Mouse (Mus musculus) MEL (cell line): ENCODE results near the gene Treh.

Experiments used
- CTCF ChIP-seq, 3 experiments: IDR thresholded peaks in 2 of 3; conservative IDR thresholded peaks in 1 of 3; 2 replicates each; pipeline ENCODE4 v1.5.1; 2011 to 2012; ENCODE audit warnings: low read length in 3 of 3, low read depth in 2 of 3, mild to moderate bottlenecking in 2 of 3, improper control_type of control experiment in 1 of 3, inconsistent platforms in 1 of 3, mixed read lengths in 1 of 3, moderate library complexity in 1 of 3; ENCODE audit not compliant: control insufficient read depth in 1 of 3, insufficient read depth in 1 of 3, poor library complexity in 1 of 3, severe bottlenecking in 1 of 3
- EP300 ChIP-seq, 2 experiments: IDR thresholded peaks; 2 replicates each; pipeline ENCODE4 v1.6.1; 2011; ENCODE audit warnings: improper control_type of control experiment in 2 of 2, low read length in 2 of 2, low read depth in 1 of 2, mild to moderate bottlenecking in 1 of 2
- GATA1 ChIP-seq: IDR thresholded peaks from 2 replicates; pipeline ENCODE4 v1.6.1; 2011; ENCODE audit warnings: low read depth, low read length, improper control_type of control experiment
- JUND ChIP-seq: IDR thresholded peaks from 2 replicates; pipeline ENCODE4 v1.6.1; 2011; ENCODE audit warnings: low read depth, mild to moderate bottlenecking, improper control_type of control experiment, low read length
- MAX ChIP-seq: IDR thresholded peaks from 2 replicates; pipeline ENCODE4 v1.6.1; 2011; ENCODE audit warnings: low read length, improper control_type of control experiment
- NELFE ChIP-seq: IDR thresholded peaks from 2 replicates; pipeline ENCODE4 v1.6.1; 2011; ENCODE audit warnings: low read depth, low read length, improper control_type of control experiment
- POLR2A ChIP-seq, 2 experiments: IDR thresholded peaks; 2 replicates each; pipeline ENCODE4 v1.6.1; 2011 to 2012; ENCODE audit warnings: low read length in 2 of 2, mild to moderate bottlenecking in 2 of 2, control low read depth in 1 of 2, improper control_type of control experiment in 1 of 2, low read depth in 1 of 2, moderate library complexity in 1 of 2; ENCODE audit not compliant: control insufficient read depth in 1 of 2, insufficient read depth in 1 of 2, poor library complexity in 1 of 2
- SMC3 ChIP-seq: IDR thresholded peaks from 2 replicates; pipeline ENCODE4 v1.6.1; 2011; ENCODE audit warnings: low read depth, low read length, improper control_type of control experiment
- USF1 ChIP-seq: IDR thresholded peaks from 2 replicates; pipeline ENCODE4 v1.6.1; 2014; ENCODE audit warnings: low read depth, mild to moderate bottlenecking, inconsistent platforms, low read length, improper control_type of control experiment, moderate library complexity
- ZKSCAN1 ChIP-seq: IDR thresholded peaks from 2 replicates; pipeline ENCODE4 v1.6.1; 2012; ENCODE audit warnings: low read depth, mild to moderate bottlenecking, inconsistent platforms, low read length, improper control_type of control experiment, moderate library complexity

GRCm38 (mm10) chr9:44686638-44687037 lies 13.6 kb downstream of the Treh start:
- no peak for TF ChIP-seq CTCF (IDR thresholded peaks at IDR 0.05 in 2 of 3, conservative IDR thresholded peaks at IDR 0.05 in 1 of 3; ENCODE audit: control insufficient read depth in 1 of 3, insufficient read depth in 1 of 3, low read depth in 2 of 3, low read length in 3 of 3, poor library complexity in 1 of 3, severe bottlenecking in 1 of 3)
- no peak for TF ChIP-seq ZKSCAN1
- TF ChIP-seq MAX = no peak
- no peak for TF ChIP-seq USF1
- no peak for TF ChIP-seq POLR2A (IDR thresholded peaks at IDR 0.05; ENCODE audit: control insufficient read depth in 1 of 2, insufficient read depth in 1 of 2, low read depth in 1 of 2, low read length in 2 of 2, poor library complexity in 1 of 2)
- no peak for TF ChIP-seq GATA1
- no peak for TF ChIP-seq NELFE
- TF ChIP-seq SMC3 = no peak
- TF ChIP-seq EP300 (IDR thresholded peaks at IDR 0.05; ENCODE audit: low read depth in 1 of 2, low read length in 2 of 2) = no peak
- no peak for TF ChIP-seq JUND
